25 mouse cellular contexts compared by ENCODE assay signal in the genomic region with DNA sequence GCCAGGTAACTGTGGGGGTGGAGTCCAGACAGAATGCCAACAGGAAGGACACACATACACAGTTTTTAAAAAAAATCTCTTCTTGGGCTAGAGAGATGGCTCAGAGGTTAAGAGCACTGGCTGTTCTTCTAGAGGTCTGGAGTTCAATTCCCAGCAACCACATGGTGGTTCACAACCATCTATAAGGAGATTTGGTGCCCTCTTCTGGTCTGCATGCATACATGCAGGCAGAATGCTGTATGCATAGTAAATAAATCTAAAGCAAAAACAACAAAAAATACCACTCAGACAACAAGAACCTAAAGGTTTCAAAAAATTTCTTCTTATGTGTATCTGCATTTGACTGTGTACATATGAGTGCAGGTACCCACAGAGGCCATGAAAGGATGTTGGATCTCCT. TPM values are rescaled to one million over a fixed set of nuclear protein-coding genes. Genes with fewer than 3 reads are reported as not detected.
DNase-seq lines count a peak whose midpoint lies in the region; ATAC-seq and TF ChIP-seq lines count a peak whose summit lies in the region.
"Had no signal": no experiment of that assay in that cellular context is flagged by ENCODE, and none has a peak within 500 bp of the region (broad histone marks: within the 10 kb centered on the region; RNA-seq: fewer than 3 reads in every experiment).

No protein-coding gene starts in this region.

- DNase-seq in liver, postnatal 0 days, result no peak
- peak; percentile 3 for DNase-seq in ES-E14 (ENCODE audit: low read depth, low spot score)
- peak; percentile 18 for DNase-seq in induced T-regulatory cell, adult 2 months (ENCODE audit: low read depth)
- DNase-seq in spleen, adult 12 weeks (ENCODE audit: low spot score), result no peak
- DNase-seq in heart, postnatal 4 days, result no peak
- DNase-seq: adrenal gland, adult 8-10 months; B cell, adult 2 months; cerebellum, adult 8-10 months; cerebellum, postnatal 25 days; gastrocnemius, postnatal 10 days; heart, postnatal 36 days; kidney, adult 18-20 months; kidney, postnatal 4 days; layer of hippocampus, adult 9-11 months; liver, embryonic 13.5 days; lung, embryonic 14.5 days had no signal

- no peaks in the 10 kb centered on the region for H3K36me3 ChIP-seq in intestine, postnatal 0 days (ENCODE audit: control insufficient read depth, insufficient read depth)
- H3K36me3 ChIP-seq in intestine, embryonic 16.5 days (ENCODE audit: control insufficient read depth, insufficient read depth, low read length), result no peaks in the 10 kb centered on the region
- H3K36me3 ChIP-seq in liver, postnatal 0 days (replicated peaks; ENCODE audit: insufficient read depth, low read length), result no peaks in the 10 kb centered on the region
- peaks cover 13% of the 10 kb centered on the region for H3K36me3 ChIP-seq in liver, embryonic 12.5 days
- no peaks in the 10 kb centered on the region for H3K36me3 ChIP-seq in ES-E14 (ENCODE audit: control insufficient read depth, insufficient read depth, low read length, poor library complexity, severe bottlenecking)
- H3K36me3 ChIP-seq: hindbrain, embryonic 13.5 days; liver, embryonic 13.5 days had no signal

- H3K4me2 ChIP-seq in intestine, postnatal 0 days (replicated peaks; ENCODE audit: low read depth), result no peak overlapping the region
- H3K4me2 ChIP-seq in intestine, embryonic 16.5 days (ENCODE audit: low read depth, low read length), result no peak overlapping the region
- H3K4me2 ChIP-seq in liver, postnatal 0 days (ENCODE audit: low read depth, low read length), result no peak overlapping the region
- no peak overlapping the region for H3K4me2 ChIP-seq in liver, embryonic 12.5 days
- H3K4me2 ChIP-seq: hindbrain, embryonic 13.5 days; kidney, embryonic 15.5 days; limb, embryonic 13.5 days; liver, embryonic 13.5 days; lung, embryonic 14.5 days; midbrain, embryonic 11.5 days had no signal

- ATAC-seq in intestine, postnatal 0 days, result no peak
- no peak for ATAC-seq in intestine, embryonic 16.5 days
- no peak for ATAC-seq in liver, postnatal 0 days
- ATAC-seq in liver, embryonic 12.5 days, result no peak
- ATAC-seq: forebrain, embryonic 14.5 days; midbrain, embryonic 16.5 days had no signal

- no peak for TF ChIP-seq EP300 in liver, postnatal 0 days (IDR thresholded peaks at IDR 0.05; ENCODE audit: low read depth)

- TF ChIP-seq CTCF in intestine, postnatal 0 days (IDR thresholded peaks at IDR 0.05; ENCODE audit: low read depth), result peak; percentile 40
- peak; percentile 40 for TF ChIP-seq CTCF in liver, postnatal 0 days (IDR thresholded peaks at IDR 0.05; ENCODE audit: low read depth)

- in situ Hi-C loops in ES-E14 (cut with MboI; ENCODE audit: low sequenced_read_pairs in 2 of 2, unreplicated experiment in 2 of 2), result no loop called here

- H3K9ac ChIP-seq in intestine, postnatal 0 days (ENCODE audit: low read depth, low read length), result no peak overlapping the region
- no peak overlapping the region for H3K9ac ChIP-seq in intestine, embryonic 16.5 days (ENCODE audit: low read depth, low read length)
- H3K9ac ChIP-seq in liver, postnatal 0 days (replicated peaks), result no peak overlapping the region
- no peak overlapping the region for H3K9ac ChIP-seq in liver, embryonic 12.5 days
- no peak overlapping the region for H3K9ac ChIP-seq in ES-E14 (ENCODE audit: insufficient read depth, low read depth, low read length, poor library complexity, severe bottlenecking)
- H3K9ac ChIP-seq: hindbrain, embryonic 13.5 days; kidney, embryonic 15.5 days; limb, embryonic 13.5 days; liver, embryonic 13.5 days; lung, embryonic 14.5 days had no signal

- H3K27ac ChIP-seq in intestine, postnatal 0 days (ENCODE audit: low read depth, low read length), result no peak overlapping the region
- H3K27ac ChIP-seq in intestine, embryonic 16.5 days (ENCODE audit: low read length), result no peak overlapping the region
- H3K27ac ChIP-seq in liver, postnatal 0 days (ENCODE audit: low read depth), result no peak overlapping the region
- H3K27ac ChIP-seq in liver, embryonic 12.5 days, result no peak overlapping the region
- no peak overlapping the region for H3K27ac ChIP-seq in ES-E14 (ENCODE audit: insufficient read depth, low read depth, low read length, poor library complexity, severe bottlenecking)
- H3K27ac ChIP-seq: hindbrain, embryonic 13.5 days; kidney, embryonic 15.5 days; limb, embryonic 13.5 days; liver, embryonic 13.5 days had no signal

- no peaks in the 10 kb centered on the region for H3K4me1 ChIP-seq in intestine, postnatal 0 days (replicated peaks; ENCODE audit: control insufficient read depth, insufficient read depth, low read length)
- H3K4me1 ChIP-seq in intestine, embryonic 16.5 days (ENCODE audit: control insufficient read depth, insufficient read depth, low read length), result no peaks in the 10 kb centered on the region
- H3K4me1 ChIP-seq in liver, postnatal 0 days (ENCODE audit: insufficient read depth), result no peaks in the 10 kb centered on the region
- peaks cover 10% of the 10 kb centered on the region; the same call in 1 of the 2 replicates for H3K4me1 ChIP-seq in liver, embryonic 12.5 days
- H3K4me1 ChIP-seq in ES-E14 (ENCODE audit: control insufficient read depth in 2 of 2, insufficient read depth in 2 of 2, low read length in 2 of 2, poor library complexity in 1 of 2), result no peaks in the 10 kb centered on the region
- H3K4me1 ChIP-seq: hindbrain, embryonic 13.5 days; kidney, embryonic 15.5 days; limb, embryonic 13.5 days; liver, embryonic 13.5 days had no signal

- H3K9me3 ChIP-seq in intestine, postnatal 0 days (ENCODE audit: control insufficient read depth), result no peaks in the 10 kb centered on the region
- no peaks in the 10 kb centered on the region for H3K9me3 ChIP-seq in intestine, embryonic 16.5 days (ENCODE audit: control insufficient read depth, low read length)
- no peaks in the 10 kb centered on the region for H3K9me3 ChIP-seq in liver, postnatal 0 days (ENCODE audit: low read length)
- H3K9me3 ChIP-seq in liver, embryonic 12.5 days (replicated peaks), result no peaks in the 10 kb centered on the region
- H3K9me3 ChIP-seq in ES-E14 (ENCODE audit: control insufficient read depth, insufficient read depth, low read depth, low read length), result no peaks in the 10 kb centered on the region
- H3K9me3 ChIP-seq: hindbrain, embryonic 13.5 days; kidney, embryonic 15.5 days; limb, embryonic 13.5 days; liver, embryonic 13.5 days had no signal

- H3K27me3 ChIP-seq in intestine, postnatal 0 days (replicated peaks; ENCODE audit: control insufficient read depth, insufficient read depth, low read length), result no peaks in the 10 kb centered on the region
- H3K27me3 ChIP-seq in intestine, embryonic 16.5 days (replicated peaks; ENCODE audit: control insufficient read depth, insufficient read depth, low read length), result no peaks in the 10 kb centered on the region
- no peaks in the 10 kb centered on the region for H3K27me3 ChIP-seq in liver, postnatal 0 days (ENCODE audit: insufficient read depth, low read length)
- no peaks in the 10 kb centered on the region for H3K27me3 ChIP-seq in liver, embryonic 12.5 days (replicated peaks)
- H3K27me3 ChIP-seq: hindbrain, embryonic 13.5 days; kidney, embryonic 15.5 days; limb, embryonic 13.5 days; liver, embryonic 13.5 days had no signal

- H3K4me3 ChIP-seq in intestine, postnatal 0 days (ENCODE audit: low read depth, low read length), result no peak overlapping the region
- no peak overlapping the region for H3K4me3 ChIP-seq in intestine, embryonic 16.5 days (ENCODE audit: low read length)
- H3K4me3 ChIP-seq in liver, postnatal 0 days (ENCODE audit: low read depth, low read length), result no peak overlapping the region
- no peak overlapping the region for H3K4me3 ChIP-seq in liver, embryonic 12.5 days
- no peak overlapping the region for H3K4me3 ChIP-seq in ES-E14 (ENCODE audit: insufficient read depth in 1 of 2, low read depth in 1 of 2, low read length in 2 of 2, poor library complexity in 1 of 2, severe bottlenecking in 1 of 2)
- H3K4me3 ChIP-seq: hindbrain, embryonic 13.5 days; kidney, embryonic 15.5 days; limb, embryonic 13.5 days; liver, embryonic 13.5 days had no signal

TF ChIP-seq in ES-E14, 5 proteins besides CTCF, POLR2A, EP300 and RAD21:
- TF ChIP-seq ZC3H11A (IDR thresholded peaks at IDR 0.05; ENCODE audit: borderline replicate concordance, low read depth, low read length), result no peak
- TF ChIP-seq CHD2 (IDR thresholded peaks at IDR 0.05; ENCODE audit: low read depth, low read length), result no peak

RNA-seq across cellular contexts. Expression of gene Dennd4c, which starts 16.0 kb away (rescaled TPM):
- 3.2 and 3.8 TPM in 2 replicates for polyA plus RNA-seq in intestine, postnatal 0 days (2015; fragmentation: Nextera tagmentation; extraction: Ambion mirVana)
- polyA plus RNA-seq in intestine, embryonic 16.5 days (2015; fragmentation: Nextera tagmentation; extraction: Ambion mirVana), result 2.9 and 3.5 TPM in 2 replicates
- 1.4 and 1.8 TPM in 2 replicates for polyA plus RNA-seq in liver, postnatal 0 days (2015; fragmentation: Nextera tagmentation; extraction: Ambion mirVana)
- polyA plus RNA-seq in liver, embryonic 12.5 days (2016; fragmentation: Nextera tagmentation; extraction: Ambion mirVana), result 4.9 and 6.9 TPM in 2 replicates
- 13.0 and 14.0 TPM in 2 replicates for total RNA-seq in ES-E14 (2012; rRNA removed)
- total RNA-seq in heart, postnatal 4 days (2021), result 10 to 100 TPM; 26.2 to 33.0 TPM

Comparison
In these comparisons a context has a peak if more than half of its experiments do, and no peak if none do; other contexts are left out.
1. DNase-seq: peak in ES-E14 (single experiment) and induced T-regulatory cell, adult 2 months (single experiment); none in liver, postnatal 0 days (single experiment), spleen, adult 12 weeks (single experiment) and heart, postnatal 4 days (single experiment).